Mouse (Mus musculus) liver (tissue): ENCODE measurements around the gene Mon2.

ENCODE experiments used
- DNase-seq: peaks from one replicate; pipeline ENCODE4 v3.0.0-alpha.2; 2020; ENCODE audit warnings: mixed read lengths

The Mon2 gene

GRCm38 (mm10) chr10:123076245-123077023 lies at the start of gene Mon2:
Mon2 (minus strand) TSS chr10:123076505.
- peak; percentile 98 for DNase-seq

- DNase-seq, result no peak
These were observed 44.5 kb upstream of the Mon2 start for GRCm38 (mm10) chr10:123120666-123121392.

- DNase-seq, result no peak
These were observed 40.6 kb upstream of the Mon2 start for GRCm38 (mm10) chr10:123116861-123117260.

DNA sequence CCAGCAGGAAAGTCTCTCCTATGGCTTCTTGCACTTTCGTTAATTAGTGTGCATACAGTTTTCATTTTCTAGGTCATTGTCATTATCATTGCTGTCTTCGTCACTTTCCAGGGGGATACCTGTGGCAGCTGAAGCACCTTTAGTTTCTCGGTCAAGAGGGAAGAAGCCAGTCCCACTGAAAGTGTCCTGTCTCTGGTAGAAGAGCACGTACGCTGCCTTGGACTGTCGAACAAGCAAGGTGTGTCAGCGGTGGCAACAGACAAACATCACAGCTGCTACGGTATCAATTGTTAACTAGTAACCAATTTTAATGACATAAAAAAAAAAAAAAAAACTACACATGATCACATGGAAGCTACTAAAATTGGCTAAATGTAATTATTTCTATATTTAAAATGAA lies 37.2 kb upstream of the Mon2 start:
- DNase-seq, result no peak

GRCm38 (mm10) chr10:123112787-123113168 lies 36.5 kb upstream of the Mon2 start:
- no peak for DNase-seq

DNA sequence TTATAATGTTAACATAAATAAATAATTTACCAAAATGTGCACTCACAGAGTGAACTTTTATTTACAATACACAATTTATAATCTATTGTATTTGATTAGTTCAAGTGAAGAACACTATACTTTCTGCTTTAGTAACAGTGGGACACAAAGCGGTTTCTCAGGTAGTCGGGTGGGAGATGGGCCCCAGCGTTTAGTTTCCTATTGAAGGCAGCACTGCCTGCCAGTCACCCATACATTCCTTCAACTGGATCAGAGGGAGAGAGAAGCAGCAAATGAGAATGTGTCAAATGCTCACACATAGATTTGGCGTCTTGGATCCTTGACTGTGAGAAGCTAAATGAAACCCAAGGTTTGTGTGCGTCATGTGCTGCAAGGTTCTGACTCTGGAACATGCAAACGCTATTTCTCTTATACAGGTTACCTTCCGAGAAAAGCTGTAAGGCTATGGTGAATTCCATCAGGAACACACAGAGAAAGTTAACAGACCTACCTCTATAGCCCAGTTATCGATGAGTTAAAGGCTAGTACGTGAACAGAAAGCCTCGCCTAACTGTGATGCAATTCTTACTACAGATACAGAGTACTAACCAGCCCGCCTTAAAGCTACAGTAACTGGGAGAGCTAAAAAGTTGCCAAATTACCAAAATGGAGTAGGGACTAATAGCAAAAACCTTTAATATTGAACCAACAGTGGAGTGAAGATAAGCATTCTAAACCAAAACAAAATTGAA lies 35.9 kb upstream of the Mon2 start:
- DNase-seq, result no peak

GRCm38 (mm10) chr10:123110548-123110947 lies 34.2 kb upstream of the Mon2 start:
- DNase-seq, result no peak

DNA sequence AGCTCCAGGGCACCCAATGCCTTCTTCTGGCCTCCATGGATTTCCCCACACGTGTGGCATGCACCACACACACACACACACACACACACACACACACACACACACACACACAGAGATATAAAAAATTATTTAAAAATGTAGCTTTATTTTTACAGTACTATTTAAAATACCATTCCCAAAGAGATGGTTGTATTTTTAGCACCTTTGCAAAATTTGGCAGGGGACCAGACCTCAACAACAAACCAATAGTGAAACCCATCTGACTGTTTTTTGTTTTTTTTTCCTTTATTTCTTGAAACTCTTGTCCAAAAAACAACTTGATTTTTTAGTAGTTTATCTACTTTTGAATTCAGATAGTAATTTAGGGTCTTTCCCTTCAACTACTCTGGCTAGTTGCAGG lies 32.2 kb upstream of the Mon2 start:
- DNase-seq, result no peak

GRCm38 (mm10) chr10:123108121-123108520 lies 31.8 kb upstream of the Mon2 start:
- no peak for DNase-seq

DNA sequence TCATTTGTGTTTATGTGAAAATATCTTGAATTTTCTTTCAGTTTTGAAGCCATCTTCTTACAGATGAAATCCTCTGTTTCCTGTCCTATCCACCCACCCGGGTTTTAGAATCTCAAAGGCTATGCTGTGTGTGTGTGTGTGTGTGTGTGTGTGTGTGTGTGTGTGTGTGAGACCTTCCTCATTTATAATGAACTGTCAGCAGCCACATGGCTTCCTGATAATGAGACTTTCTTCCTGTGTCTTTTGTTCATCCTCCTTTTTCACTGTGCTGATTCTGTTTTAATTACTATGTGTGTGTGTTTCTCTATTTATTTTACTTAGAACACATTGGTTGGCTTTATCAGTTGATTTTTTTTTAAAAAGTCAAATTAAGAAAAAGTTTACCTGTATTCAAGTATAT lies 25.0 kb upstream of the Mon2 start:
- no peak for DNase-seq

DNA sequence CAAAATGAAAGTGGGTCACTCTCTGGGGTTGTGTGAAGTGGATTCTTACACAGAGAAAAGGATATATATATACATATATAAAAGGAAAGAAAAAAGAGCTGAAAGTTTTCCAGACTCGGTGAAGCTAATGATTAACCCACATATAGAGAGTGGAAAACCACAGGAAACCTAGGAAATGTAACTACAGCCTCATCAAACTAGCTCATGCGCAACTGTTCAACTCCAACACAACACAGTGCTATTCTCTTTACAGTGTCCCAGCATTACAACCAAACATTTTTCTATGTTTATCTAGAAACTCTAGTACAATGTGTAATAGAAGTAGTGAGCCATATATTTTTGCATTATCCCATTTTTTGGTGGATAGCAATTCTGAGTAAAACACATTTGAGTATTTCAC lies 24.3 kb upstream of the Mon2 start:
- no peak for DNase-seq

DNA sequence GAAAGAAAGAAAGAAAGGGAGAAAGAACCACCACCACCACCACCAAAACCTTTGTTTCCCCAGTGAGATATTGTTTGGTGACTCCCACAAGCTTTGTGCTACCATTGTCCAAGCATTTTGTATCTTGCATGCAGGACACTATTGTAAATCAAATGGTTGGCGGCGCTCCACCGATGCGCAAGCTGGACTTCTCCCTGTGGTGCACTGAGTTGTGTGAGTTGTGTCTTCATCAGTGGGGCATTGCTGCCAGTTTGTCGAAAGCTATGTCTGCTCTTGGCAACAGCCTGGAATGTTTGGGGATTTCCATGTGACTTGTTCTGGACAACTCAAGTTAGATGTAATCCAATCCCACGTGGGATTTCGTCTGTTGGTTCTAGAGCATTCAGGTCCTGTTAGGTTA lies 18.2 kb upstream of the Mon2 start:
- no peak for DNase-seq

GRCm38 (mm10) chr10:123092577-123092976 lies 16.3 kb upstream of the Mon2 start:
- no peak for DNase-seq

GRCm38 (mm10) chr10:123091737-123092136 lies 15.4 kb upstream of the Mon2 start:
- peak; percentile 54 for DNase-seq

GRCm38 (mm10) chr10:123089425-123089930 lies 13.2 kb upstream of the Mon2 start:
- no peak for DNase-seq

- no peak for DNase-seq
These were observed 10.5 kb upstream of the Mon2 start for GRCm38 (mm10) chr10:123086847-123087246.

DNA sequence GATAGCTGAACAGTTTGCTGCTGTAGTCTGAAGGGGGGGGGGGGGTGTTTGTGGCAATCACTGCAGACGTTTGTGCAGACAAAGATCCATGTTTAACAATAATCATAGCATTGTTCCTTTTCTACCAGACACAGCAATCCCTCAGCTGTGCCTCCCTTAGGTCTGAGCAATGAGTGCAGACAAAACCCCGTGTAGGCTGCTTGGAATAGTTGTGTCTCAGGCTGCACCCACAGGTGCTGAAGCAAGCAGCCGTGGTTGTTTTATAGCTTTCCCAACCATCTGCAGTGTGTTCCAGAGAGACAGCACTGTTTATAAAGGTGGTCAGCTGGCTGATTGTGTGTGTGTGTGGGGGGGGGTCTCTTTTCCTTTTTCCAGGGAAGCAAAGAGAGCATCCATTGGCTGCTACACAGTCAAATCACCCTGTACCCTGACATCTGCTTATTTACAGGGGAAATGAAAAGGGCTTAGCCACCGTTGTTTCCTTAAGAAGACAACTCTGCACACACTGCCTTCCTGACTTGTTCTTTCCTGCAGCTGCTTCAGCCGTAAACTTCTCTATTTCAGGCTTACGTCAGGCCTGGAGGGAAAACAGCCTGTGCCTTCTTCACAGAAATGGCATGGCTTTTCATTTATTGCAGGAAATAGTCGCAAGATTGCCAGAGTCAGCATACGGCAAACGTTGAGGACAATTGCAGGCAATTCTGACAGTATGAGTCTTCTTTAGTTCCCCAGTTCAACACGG lies 8.8 kb upstream of the Mon2 start:
- no peak for DNase-seq

DNA sequence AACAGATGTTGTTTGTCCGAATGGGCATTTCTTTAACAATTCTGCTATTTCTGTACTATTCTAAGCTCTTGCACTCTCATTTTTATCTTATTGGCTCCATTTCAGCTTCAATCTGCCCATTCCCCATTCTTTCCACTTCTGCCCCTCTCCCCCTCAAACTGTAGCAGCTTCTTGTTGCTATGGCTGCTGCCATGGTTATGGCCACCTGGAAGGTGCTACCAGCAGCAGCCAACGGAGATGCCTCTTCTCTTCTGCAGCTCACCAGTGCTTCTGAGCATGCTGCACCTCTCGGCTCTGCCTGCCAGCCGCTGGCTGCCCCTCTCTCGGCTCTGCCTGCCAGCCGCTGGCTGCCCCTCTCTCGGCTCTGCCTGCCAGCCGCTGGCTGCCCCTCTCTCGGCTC lies 8.0 kb upstream of the Mon2 start:
- DNase-seq, result no peak

- DNase-seq, result no peak
These were observed 508 bp downstream of the Mon2 start for GRCm38 (mm10) chr10:123075751-123076242.

- no peak for DNase-seq
These were observed 4.3 kb downstream of the Mon2 start for GRCm38 (mm10) chr10:123071997-123072396.

DNA sequence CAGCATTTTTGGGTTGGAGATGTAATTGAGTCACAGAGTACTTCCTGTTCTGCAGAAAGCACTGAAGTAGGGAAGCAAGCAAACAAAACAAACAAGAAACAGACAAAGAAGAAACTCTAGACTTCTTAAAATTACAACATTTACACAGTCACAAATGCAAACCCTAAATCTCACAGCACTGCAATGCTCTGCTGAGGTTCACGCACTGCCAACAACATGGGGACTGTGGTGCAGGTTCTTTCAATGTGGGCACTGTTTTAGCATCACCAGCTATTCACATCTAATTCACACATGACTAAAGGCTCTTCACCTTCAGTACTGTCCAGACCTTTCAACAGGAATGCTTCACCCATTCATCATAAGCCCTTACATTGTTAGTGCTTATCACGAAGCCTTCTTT lies 13.3 kb downstream of the Mon2 start:
- DNase-seq, result no peak

- no peak for DNase-seq
These were observed 15.5 kb downstream of the Mon2 start for GRCm38 (mm10) chr10:123060831-123061230.

DNA sequence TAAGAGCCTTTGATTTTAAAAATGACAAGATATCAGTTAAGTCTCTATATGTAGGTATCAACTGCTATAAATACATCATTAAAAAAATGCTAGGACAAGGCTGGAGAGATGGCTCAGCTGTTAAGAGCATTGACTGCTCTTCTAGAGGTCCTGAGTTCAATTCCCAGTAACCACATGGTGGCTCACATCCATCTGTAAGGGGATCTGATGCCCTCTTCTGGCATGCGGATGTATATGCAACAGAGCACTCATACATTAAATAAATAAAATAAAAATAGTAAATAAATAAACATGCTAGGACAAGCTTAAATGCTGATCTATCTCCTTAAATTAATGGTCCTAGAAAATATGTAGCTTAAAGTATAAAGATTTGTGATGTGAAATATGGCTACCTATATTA lies 19.2 kb downstream of the Mon2 start:
- DNase-seq, result no peak
